Mouse (Mus musculus) kidney, adult 2 months (tissue): ENCODE measurements around the gene Tmed4.

ENCODE experiments used
- CTCF ChIP-seq: fragments of 200-500 bp; conservative IDR thresholded peaks from 2 replicates; pipeline ENCODE4 v1.5.1; 2011; ENCODE audit warnings: low read depth, mild to moderate bottlenecking, control low read depth, low read length, moderate library complexity, mixed read lengths; ENCODE audit not compliant: insufficient read depth, insufficient read length
- POLR2A ChIP-seq: fragments of 200-500 bp; IDR thresholded peaks from one replicate; pipeline ENCODE4 v1.6.1; 2011; ENCODE audit warnings: low read depth, low read length, control low read depth

DNA sequence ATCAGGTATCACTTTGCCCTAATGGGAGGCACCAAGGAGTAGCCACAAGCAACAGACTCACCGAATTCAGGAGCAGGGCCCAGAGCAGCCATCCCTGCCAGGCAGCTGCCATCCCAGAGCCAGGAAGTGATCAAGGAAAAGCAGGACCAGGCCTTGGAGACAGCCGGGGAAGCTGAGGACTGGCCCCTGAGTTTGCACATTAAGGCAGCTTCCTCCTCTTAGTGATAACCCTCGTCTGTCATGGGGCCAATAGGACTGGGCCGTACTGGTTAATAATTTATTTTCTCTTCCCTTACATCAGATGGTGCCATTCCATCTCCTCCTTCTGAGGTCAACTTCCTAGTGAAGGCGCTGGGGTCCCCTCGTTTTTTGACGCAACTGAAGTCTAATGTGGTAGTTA is 44.7 kb downstream of the Tmed4 start, which contains the start of gene Npc1l1:
- TF ChIP-seq CTCF (no peak), POLR2A (no peak)
